Mouse (Mus musculus): ENCODE data around the gene Efnb1. TPM values are rescaled to one million over a fixed set of nuclear protein-coding genes. Genes with fewer than 3 reads are reported as not detected.

Efnb1 gene
- polyA plus RNA-seq, 1 experiment from 2014 or later: 48.9 TPM

DNA sequence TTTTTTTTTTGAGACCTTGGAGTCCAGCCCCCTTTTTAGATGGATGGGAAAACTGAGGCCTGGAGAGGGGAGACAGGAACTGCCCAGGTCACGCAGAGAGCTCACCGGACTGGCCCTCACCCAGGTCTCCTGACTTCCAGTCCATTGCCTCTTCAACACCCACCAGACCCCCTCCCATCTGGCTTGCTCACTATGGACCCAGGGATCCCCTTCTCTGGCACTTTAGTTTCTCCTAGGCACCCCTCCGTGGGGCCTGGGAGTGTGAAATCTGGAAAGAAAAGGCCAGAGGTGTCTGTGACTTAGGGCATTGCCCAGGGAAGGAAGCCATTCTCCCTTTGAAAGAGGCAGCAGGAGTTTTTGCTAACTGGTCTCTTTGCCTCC, 17.3 kb downstream of the Efnb1 start:
- no peak for ATAC-seq (ENCODE audit: insufficient read depth)
- Histone ChIP-seq H3K36me3 (ENCODE audit: insufficient read depth) (peaks cover 12% of the 10 kb centered on the region; the same call in 1 of the 2 replicates), H3K4me2 (no peak overlapping the region), H3K4me3 (ENCODE audit: low read depth, low read length) (no peak overlapping the region), H3K27ac (ENCODE audit: low read depth) (no peak overlapping the region), H3K4me1 (ENCODE audit: insufficient read depth) (no peaks in the 10 kb centered on the region), H3K9me3 (ENCODE audit: low read depth, low read length) (no peaks in the 10 kb centered on the region), H3K9ac (no peak overlapping the region), H3K27me3 (ENCODE audit: insufficient read depth, low read length) (no peaks in the 10 kb centered on the region)
- TF ChIP-seq CTCF (IDR thresholded peaks at IDR 0.05; ENCODE audit: low read depth): no peak
- no peak for DNase-seq
- WGBS: 63% methylated on average over 3 of the region's 3 CpGs

DNA sequence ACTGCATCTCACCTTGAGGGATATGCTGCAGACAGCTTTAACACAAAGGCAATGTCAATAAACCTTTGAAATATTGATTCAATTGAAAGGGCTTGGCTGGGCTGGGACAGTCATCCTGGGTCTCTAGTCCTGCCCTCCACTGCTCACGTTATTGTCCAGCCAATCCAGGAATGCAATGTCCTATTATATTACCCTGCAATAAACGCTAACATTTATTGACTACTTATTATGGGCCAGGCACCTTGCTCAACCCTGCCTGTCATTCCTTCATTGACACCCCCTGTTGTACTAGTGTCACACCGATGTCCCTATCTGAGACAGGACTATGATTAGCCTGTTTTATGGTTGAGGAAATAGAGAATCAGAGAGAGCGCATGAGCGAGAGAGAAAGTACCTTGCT, 18.4 kb downstream of the Efnb1 start:
- ATAC-seq (ENCODE audit: insufficient read depth) (no peak), DNase-seq (no peak)
- Histone ChIP-seq H3K4me2 (no peak overlapping the region), H3K9me3 (ENCODE audit: low read depth, low read length) (no peaks in the 10 kb centered on the region), H3K9ac (no peak overlapping the region), H3K4me3 (ENCODE audit: low read depth, low read length) (no peak overlapping the region), H3K4me1 (ENCODE audit: insufficient read depth) (no peaks in the 10 kb centered on the region), H3K27ac (ENCODE audit: low read depth) (no peak overlapping the region), H3K27me3 (ENCODE audit: insufficient read depth, low read length) (no peaks in the 10 kb centered on the region), H3K36me3 (ENCODE audit: insufficient read depth) (peaks cover 3% of the 10 kb centered on the region; the same call in 1 of the 2 replicates)
- WGBS: 82% methylated on average over 5 of the region's 5 CpGs
- no peak for TF ChIP-seq CTCF (IDR thresholded peaks at IDR 0.05; ENCODE audit: low read depth)

DNA sequence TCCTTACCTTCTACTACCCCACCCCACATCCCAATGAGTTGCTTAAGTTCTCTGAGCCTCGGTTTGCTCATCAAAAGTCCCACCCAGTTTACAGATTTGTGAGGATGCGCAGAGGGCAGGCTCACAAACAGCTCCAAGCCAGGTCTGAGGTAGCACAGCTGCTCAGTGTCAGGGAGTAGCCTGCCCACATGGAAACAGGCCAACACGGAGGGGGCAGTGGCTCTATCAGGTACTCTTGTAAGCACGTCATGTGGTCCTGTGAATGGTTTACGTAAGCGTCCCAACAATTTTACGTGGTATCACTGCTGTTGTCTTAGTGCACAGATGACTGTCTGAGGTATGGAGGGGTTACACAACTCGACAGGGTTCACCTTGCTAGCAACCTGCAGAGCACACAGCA, 23.1 kb downstream of the Efnb1 start:
- H3K4me2 ChIP-seq: no peak overlapping the region
- no peak overlapping the region for H3K27ac ChIP-seq (ENCODE audit: low read depth)
- H3K9me3 ChIP-seq (ENCODE audit: low read depth, low read length): no peaks in the 10 kb centered on the region
- ATAC-seq (ENCODE audit: insufficient read depth) (no peak), DNase-seq (no peak)
- TF ChIP-seq CTCF (IDR thresholded peaks at IDR 0.05; ENCODE audit: low read depth): no peak
- H3K9ac ChIP-seq: no peak overlapping the region
- no peaks in the 10 kb centered on the region for H3K4me1 ChIP-seq (ENCODE audit: insufficient read depth)
- H3K36me3 ChIP-seq (ENCODE audit: insufficient read depth): no peaks in the 10 kb centered on the region
- 65% methylated on average over 8 of the region's 8 CpGs for WGBS
- H3K4me3 ChIP-seq (ENCODE audit: low read depth, low read length): no peak overlapping the region
- H3K27me3 ChIP-seq (ENCODE audit: insufficient read depth, low read length): peaks cover 4% of the 10 kb centered on the region; the same call in 1 of the 2 replicates

DNA sequence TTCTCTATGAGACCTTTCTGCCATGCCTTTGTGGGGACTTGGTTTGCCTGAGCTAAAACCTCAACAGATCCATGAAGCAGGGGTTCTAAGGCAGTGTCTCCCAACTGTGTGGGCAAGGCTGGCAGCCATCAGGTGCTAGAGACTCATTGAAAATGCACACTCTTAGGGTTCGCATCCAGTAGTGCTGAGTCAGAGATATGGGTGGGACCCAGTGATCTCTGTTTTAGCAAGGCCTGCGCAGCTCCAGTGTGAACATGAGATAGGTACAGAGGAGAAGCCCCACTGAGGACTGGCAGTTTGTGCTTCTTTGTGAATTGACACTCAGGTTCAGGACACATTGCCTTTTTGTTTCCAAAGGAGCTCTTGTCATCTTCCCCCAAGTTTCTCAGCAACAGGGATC, 28.2 kb downstream of the Efnb1 start:
- H3K27ac ChIP-seq (ENCODE audit: low read depth): no peak overlapping the region
- no peak overlapping the region for H3K9ac ChIP-seq
- DNase-seq: no peak
- 88% methylated on average over 2 of the region's 2 CpGs for WGBS
- no peak overlapping the region for H3K4me3 ChIP-seq (ENCODE audit: low read depth, low read length)
- no peak for ATAC-seq (ENCODE audit: insufficient read depth)
- H3K4me2 ChIP-seq: no peak overlapping the region
- no peak for TF ChIP-seq CTCF (IDR thresholded peaks at IDR 0.05; ENCODE audit: low read depth)
- no peaks in the 10 kb centered on the region for H3K4me1 ChIP-seq (ENCODE audit: insufficient read depth)
- H3K36me3 ChIP-seq (ENCODE audit: insufficient read depth): no peaks in the 10 kb centered on the region
- peaks cover 4% of the 10 kb centered on the region; the same call in 1 of the 2 replicates for H3K27me3 ChIP-seq (ENCODE audit: insufficient read depth, low read length)
- H3K9me3 ChIP-seq (ENCODE audit: low read depth, low read length): no peaks in the 10 kb centered on the region

DNA sequence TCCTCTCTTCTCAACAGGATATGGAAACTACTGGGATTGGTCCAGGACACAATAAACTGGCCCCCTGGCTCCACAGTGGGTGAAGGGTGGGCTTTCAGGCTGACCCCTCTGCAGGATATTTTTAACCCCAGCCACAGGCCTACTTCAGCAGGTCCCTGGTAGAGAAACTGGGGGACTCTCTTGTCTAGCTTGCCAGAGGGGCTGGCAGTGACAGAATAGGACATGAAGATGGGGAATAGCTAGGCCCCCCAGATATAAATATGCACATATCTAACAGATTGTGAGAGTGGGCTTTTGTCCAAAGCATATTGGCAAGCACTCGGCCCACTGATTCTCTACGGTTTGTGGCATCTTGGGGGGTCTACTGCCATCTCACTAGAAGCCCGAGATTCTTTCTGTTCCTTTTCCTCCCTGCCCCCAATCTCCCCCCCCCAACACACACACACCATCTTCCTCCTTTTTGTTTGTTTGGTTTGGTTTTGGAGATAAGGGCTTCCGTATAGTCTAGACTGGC, 29.0 kb downstream of the Efnb1 start:
- TF ChIP-seq CTCF (IDR thresholded peaks at IDR 0.05; ENCODE audit: low read depth): no peak
- DNase-seq (peak; percentile 57), ATAC-seq (ENCODE audit: insufficient read depth) (peak; percentile 53; the same call in 1 of the 2 replicates)
- no peaks in the 10 kb centered on the region for H3K36me3 ChIP-seq (ENCODE audit: insufficient read depth)
- 43% methylated on average over 4 of the region's 4 CpGs for WGBS
- H3K27ac ChIP-seq (ENCODE audit: low read depth): peak overlapping the region; percentile 6; the same call in 1 of the 2 replicates
- H3K9ac ChIP-seq: no peak overlapping the region
- no peak overlapping the region for H3K4me3 ChIP-seq (ENCODE audit: low read depth, low read length)
- no peaks in the 10 kb centered on the region for H3K9me3 ChIP-seq (ENCODE audit: low read depth, low read length)
- H3K27me3 ChIP-seq (ENCODE audit: insufficient read depth, low read length): peaks cover 4% of the 10 kb centered on the region; the same call in 1 of the 2 replicates
- H3K4me1 ChIP-seq (ENCODE audit: insufficient read depth): no peaks in the 10 kb centered on the region
- H3K4me2 ChIP-seq: no peak overlapping the region

DNA sequence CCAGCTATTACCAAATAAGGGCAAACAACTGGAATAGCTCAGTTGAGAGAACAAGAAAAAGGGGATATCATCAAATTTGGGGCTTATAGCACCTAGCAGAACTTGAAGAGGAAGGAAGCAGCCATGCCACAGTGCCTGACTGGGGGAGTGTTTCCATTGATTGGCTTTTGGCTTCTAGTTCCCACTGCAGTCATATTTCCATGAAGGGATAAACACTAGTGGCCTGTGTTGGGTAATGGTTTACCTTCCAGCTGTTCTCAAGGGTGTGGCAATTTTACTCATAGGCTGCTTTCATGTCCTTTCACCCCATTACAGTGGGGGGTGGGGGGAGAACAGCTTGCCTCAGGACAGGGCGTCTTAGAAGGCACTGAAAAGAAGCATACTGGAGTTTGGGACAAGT, 31.1 kb downstream of the Efnb1 start:
- H3K36me3 ChIP-seq (ENCODE audit: insufficient read depth): no peaks in the 10 kb centered on the region
- DNase-seq (no peak), ATAC-seq (ENCODE audit: insufficient read depth) (no peak)
- H3K9ac ChIP-seq: no peak overlapping the region
- H3K4me2 ChIP-seq: no peak overlapping the region
- 54% methylated on average over 1 of the region's 1 CpGs for WGBS
- TF ChIP-seq CTCF (IDR thresholded peaks at IDR 0.05; ENCODE audit: low read depth): no peak
- no peak overlapping the region for H3K27ac ChIP-seq (ENCODE audit: low read depth)
- no peak overlapping the region for H3K4me3 ChIP-seq (ENCODE audit: low read depth, low read length)
- no peaks in the 10 kb centered on the region for H3K9me3 ChIP-seq (ENCODE audit: low read depth, low read length)
- no peaks in the 10 kb centered on the region for H3K27me3 ChIP-seq (ENCODE audit: insufficient read depth, low read length)
- H3K4me1 ChIP-seq (ENCODE audit: insufficient read depth): no peaks in the 10 kb centered on the region

DNA sequence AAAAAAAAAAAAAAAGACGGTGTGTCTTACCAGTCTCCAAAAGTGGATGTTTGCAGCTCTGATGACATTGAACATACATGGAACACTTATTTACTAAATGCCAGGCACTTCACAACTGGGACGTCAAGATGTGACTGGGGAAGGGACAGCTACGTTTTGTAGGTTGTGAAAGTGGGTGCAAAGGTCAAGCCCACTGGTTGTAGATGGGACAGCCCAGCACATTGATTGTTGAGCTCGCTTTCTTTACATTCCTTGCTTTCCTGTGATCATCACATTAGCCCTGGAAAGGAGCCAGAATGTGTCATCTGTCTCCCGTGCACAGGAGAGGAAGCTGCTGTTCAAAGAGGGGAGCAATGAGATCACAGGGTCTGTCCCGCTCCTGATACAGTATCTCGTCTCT, 31.6 kb downstream of the Efnb1 start:
- no peak for TF ChIP-seq CTCF (IDR thresholded peaks at IDR 0.05; ENCODE audit: low read depth)
- no peak overlapping the region for H3K4me3 ChIP-seq (ENCODE audit: low read depth, low read length)
- H3K4me1 ChIP-seq (ENCODE audit: insufficient read depth): no peaks in the 10 kb centered on the region
- no peaks in the 10 kb centered on the region for H3K27me3 ChIP-seq (ENCODE audit: insufficient read depth, low read length)
- no peak overlapping the region for H3K9ac ChIP-seq
- H3K36me3 ChIP-seq (ENCODE audit: insufficient read depth): no peaks in the 10 kb centered on the region
- ATAC-seq (ENCODE audit: insufficient read depth) (no peak), DNase-seq (peak; percentile 46)
- H3K4me2 ChIP-seq: no peak overlapping the region
- H3K9me3 ChIP-seq (ENCODE audit: low read depth, low read length): no peaks in the 10 kb centered on the region
- H3K27ac ChIP-seq (ENCODE audit: low read depth): no peak overlapping the region
- 27% methylated on average over 7 of the region's 7 CpGs for WGBS

DNA sequence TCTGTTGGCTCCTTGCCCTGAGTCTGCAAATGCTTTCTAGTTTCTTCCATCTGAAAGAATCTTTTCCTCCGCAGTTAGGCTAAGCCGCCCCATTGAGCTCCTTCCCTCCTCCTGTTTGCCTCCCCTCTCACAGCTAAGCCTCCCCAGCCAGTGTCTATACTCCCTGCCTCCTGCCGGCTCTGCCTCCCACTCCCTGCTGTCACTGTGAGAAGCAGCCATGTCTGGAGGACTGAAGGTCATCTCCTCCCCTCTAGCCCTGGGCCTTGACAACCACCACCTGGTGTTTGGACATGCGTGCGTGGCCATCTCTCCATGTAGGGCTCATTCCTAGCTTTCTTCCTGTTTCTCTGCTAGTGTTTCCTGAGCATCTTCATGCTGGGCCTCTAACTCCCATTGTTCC, 36.4 kb downstream of the Efnb1 start:
- H3K27ac ChIP-seq (ENCODE audit: low read depth): peak overlapping the region; percentile 58
- no peaks in the 10 kb centered on the region for H3K9me3 ChIP-seq (ENCODE audit: low read depth, low read length)
- no peak overlapping the region for H3K4me3 ChIP-seq (ENCODE audit: low read depth, low read length)
- WGBS: 33% methylated on average over 5 of the region's 5 CpGs
- H3K27me3 ChIP-seq (ENCODE audit: insufficient read depth, low read length): no peaks in the 10 kb centered on the region
- TF ChIP-seq CTCF (IDR thresholded peaks at IDR 0.05; ENCODE audit: low read depth): no peak
- ATAC-seq (ENCODE audit: insufficient read depth) (peak; percentile 95), DNase-seq (peak; percentile 68)
- no peak overlapping the region for H3K4me2 ChIP-seq
- H3K9ac ChIP-seq: no peak overlapping the region
- H3K36me3 ChIP-seq (ENCODE audit: insufficient read depth): no peaks in the 10 kb centered on the region
- no peaks in the 10 kb centered on the region for H3K4me1 ChIP-seq (ENCODE audit: insufficient read depth)

Measured in lung, embryonic 14.5 days (tissue).